Mouse (Mus musculus): Measurements from ENCODE around the gene Farsa.

DNA sequence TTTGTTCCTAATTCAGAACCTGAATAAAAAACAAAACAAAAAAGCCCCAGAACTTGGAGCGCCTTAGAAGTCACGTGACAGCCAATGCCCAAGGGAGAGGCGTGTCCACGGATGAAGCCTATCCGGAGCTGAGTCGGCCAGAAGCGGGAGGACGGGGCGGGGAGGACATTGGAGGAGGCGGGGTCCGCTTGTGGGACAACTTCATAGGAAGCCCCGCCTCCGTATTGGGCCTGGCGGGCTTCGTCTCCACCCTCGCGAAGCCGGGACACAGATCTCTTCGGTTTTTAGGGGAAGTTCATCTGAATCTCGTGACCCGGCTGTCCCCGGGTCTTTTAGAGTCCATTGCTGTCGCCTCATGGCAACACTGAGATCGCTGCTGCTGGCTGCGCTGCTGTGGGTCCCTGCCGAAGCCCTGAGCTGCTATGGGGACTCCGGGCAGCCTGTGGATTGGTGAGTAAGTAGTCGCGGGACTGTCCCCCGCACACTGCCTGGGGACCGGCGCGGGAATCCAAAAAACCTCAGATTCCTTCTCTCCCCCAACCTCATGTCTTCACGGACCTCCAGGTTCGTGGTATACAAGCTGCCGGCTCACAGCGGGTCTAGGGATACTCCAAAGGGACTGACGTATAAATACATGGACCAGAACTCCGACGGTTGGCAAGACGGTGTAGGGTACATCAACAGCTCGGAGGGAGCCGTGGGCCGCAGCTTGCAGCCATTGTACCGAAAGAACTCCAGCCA lies 51.8 kb downstream of the Farsa start, which contains the start of gene Dnase2a:
- TF ChIP-seq POLR2A (IDR thresholded peaks at IDR 0.05; ENCODE audit: extremely low read depth, insufficient read depth, low read length) (peak; percentile 19; the same call in 1 of the 2 replicates), CTCF (IDR thresholded peaks at IDR 0.05; ENCODE audit: low read depth, low read length) (0 out of 2 replicates have a peak, but pooled peaks have one; percentile 1)

All from liver, adult 2 months (tissue).